Mouse (Mus musculus) neural tube, embryonic 11.5 days (tissue): ENCODE data around the gene Poc1a. TPM values are rescaled to one million over a fixed set of nuclear protein-coding genes. Genes with fewer than 3 reads are reported as not detected.
A peak's percentile ranks its signal among the peaks of the same experiment; 100 is the strongest.

Experiments
- ATAC-seq: fragments of 200-750 bp; cut with Nextera tagmentation; 2 replicates; pipeline ENCODE4 v1.8.0; 2017; ENCODE audit warnings: moderate number of reproducible peaks, mild to moderate bottlenecking, moderate TSS enrichment, moderate library complexity; ENCODE audit not compliant: insufficient read depth, low FRiP score, low TSS enrichment
- DNase-seq: peaks from one replicate; pipeline ENCODE4 v3.0.0-alpha.2; 2015; ENCODE audit warnings: low spot score
- H3K27ac ChIP-seq: fragments of 300-500 bp; sonication (generic); 2 replicates; pipeline ENCODE4 v1.5.1; 2014; ENCODE audit warnings: low read depth, mild to moderate bottlenecking, low read length
- H3K27me3 ChIP-seq: fragments of 300-500 bp; sonication (generic); 2 replicates; pipeline ENCODE4 v1.6.1; 2014; ENCODE audit warnings: mild to moderate bottlenecking, low read length, mixed read lengths; ENCODE audit not compliant: control insufficient read depth, insufficient read depth
- H3K36me3 ChIP-seq: fragments of 300-500 bp; sonication (generic); 2 replicates; pipeline ENCODE4 v1.6.1; 2014; ENCODE audit warnings: mild to moderate bottlenecking, low read length, moderate library complexity, mixed read lengths; ENCODE audit not compliant: control insufficient read depth, insufficient read depth
- H3K4me1 ChIP-seq: fragments of 300-500 bp; sonication (generic); 2 replicates; pipeline ENCODE4 v1.6.1; 2014; ENCODE audit warnings: low read length, mixed read lengths; ENCODE audit not compliant: control insufficient read depth, insufficient read depth
- H3K4me2 ChIP-seq: fragments of 300-500 bp; sonication (generic); 2 replicates; pipeline ENCODE4 v1.6.1; 2014; ENCODE audit warnings: low read depth, mild to moderate bottlenecking, moderate library complexity
- H3K4me3 ChIP-seq: fragments of 300-500 bp; sonication (generic); 2 replicates; pipeline ENCODE4 v1.5.1; 2014; ENCODE audit warnings: low read depth, low read length
- H3K9ac ChIP-seq: fragments of 300-500 bp; sonication (generic); 2 replicates; pipeline ENCODE4 v1.6.1; 2014; ENCODE audit warnings: mild to moderate bottlenecking, low read length
- H3K9me3 ChIP-seq: fragments of 300-500 bp; sonication (generic); 2 replicates; pipeline ENCODE4 v1.6.1; 2016; ENCODE audit warnings: low read length; ENCODE audit not compliant: control insufficient read depth
- WGBS: fragments of 180-500 bp; shearing (Covaris S2); extraction: QIAGEN DNeasy Blood & Tissue Kit; methylation state at CpG from one replicate; pipeline ENCODE4 v1.1.7; 2014; 5-methylcytosine and 5-hydroxymethylcytosine counted together
- polyA plus RNA-seq: library from polyadenylated mRNA; unstranded; fragments of >200 nt; fragmentation: Nextera tagmentation; extraction: Ambion mirVana; gene quantifications from 2 replicates; pipeline ENCODE4 v1.2.1, GENCODE M21; 2014

Gene Poc1a
- polyA plus RNA-seq, 1 experiment from 2014 or later = 26.6 TPM

- WGBS = 51% methylated on average over 3 of the region's 3 CpGs
- Histone ChIP-seq H3K9me3 (no peaks in the 10 kb centered on the region), H3K36me3 (no peaks in the 10 kb centered on the region), H3K4me1 (peaks cover 26% of the 10 kb centered on the region), H3K9ac (no peak overlapping the region), H3K4me3 (no peak overlapping the region), H3K27ac (0 out of 2 replicates have a peak overlapping the region, but pooled peaks have one; percentile 35), H3K27me3 (no peaks in the 10 kb centered on the region), H3K4me2 (no peak overlapping the region)
- DNase-seq (no peak), ATAC-seq (no peak)
Observed at GRCm38 (mm10) chr9:106341313-106341686, 60.4 kb downstream of the Poc1a start.

- WGBS = 95% methylated on average over 9 of the region's 9 CpGs
- H3K27ac ChIP-seq = no peak overlapping the region
Observed at GRCm38 (mm10) chr9:106342573-106342972, 61.7 kb downstream of the Poc1a start.

GRCm38 (mm10) chr9:106345167-106345566, 64.3 kb downstream of the Poc1a start:
- ATAC-seq = no peak
- WGBS = 54% methylated on average over 6 of the region's 6 CpGs
- no peaks in the 10 kb centered on the region for H3K27me3 ChIP-seq
- no peak for DNase-seq
- no peaks in the 10 kb centered on the region; the same call in 1 of the 2 replicates for H3K4me1 ChIP-seq
- no peak overlapping the region for H3K4me2 ChIP-seq
- no peak overlapping the region for H3K9ac ChIP-seq
- no peaks in the 10 kb centered on the region for H3K36me3 ChIP-seq
- no peak overlapping the region for H3K27ac ChIP-seq
- H3K9me3 ChIP-seq = no peaks in the 10 kb centered on the region
- H3K4me3 ChIP-seq = no peak overlapping the region

More at GRCm38 (mm10) chr9:106342573-106342972, 61.7 kb downstream of the Poc1a start:
- H3K4me1 ChIP-seq = peaks cover 22% of the 10 kb centered on the region
- no peak overlapping the region for H3K4me3 ChIP-seq
- H3K9ac ChIP-seq = no peak overlapping the region
- no peak overlapping the region for H3K4me2 ChIP-seq
- no peaks in the 10 kb centered on the region for H3K27me3 ChIP-seq
- no peaks in the 10 kb centered on the region for H3K36me3 ChIP-seq
- H3K9me3 ChIP-seq = no peaks in the 10 kb centered on the region
- ATAC-seq (no peak), DNase-seq (no peak)

- Histone ChIP-seq H3K4me2 (no peak overlapping the region), H3K27ac (no peak overlapping the region), H3K9ac (no peak overlapping the region), H3K4me1 (no peaks in the 10 kb centered on the region; the same call in 1 of the 2 replicates), H3K9me3 (no peaks in the 10 kb centered on the region), H3K4me3 (no peak overlapping the region), H3K27me3 (no peaks in the 10 kb centered on the region), H3K36me3 (no peaks in the 10 kb centered on the region)
- DNase-seq = no peak
- no peak for ATAC-seq
- 59% methylated on average over 6 of the region's 6 CpGs for WGBS
Observed at GRCm38 (mm10) chr9:106345630-106346029, 64.8 kb downstream of the Poc1a start.

- WGBS = 71% methylated on average over 10 of the region's 10 CpGs
- ATAC-seq (no peak), DNase-seq (no peak)
- Histone ChIP-seq H3K27ac (no peak overlapping the region), H3K9ac (no peak overlapping the region), H3K27me3 (no peaks in the 10 kb centered on the region), H3K36me3 (no peaks in the 10 kb centered on the region), H3K4me3 (no peak overlapping the region), H3K4me2 (no peak overlapping the region), H3K9me3 (no peaks in the 10 kb centered on the region), H3K4me1 (no peaks in the 10 kb centered on the region; the same call in 1 of the 2 replicates)
Observed at GRCm38 (mm10) chr9:106348281-106348680, 67.4 kb downstream of the Poc1a start.

GRCm38 (mm10) chr9:106349075-106349474, 68.2 kb downstream of the Poc1a start:
- Histone ChIP-seq H3K4me2 (no peak overlapping the region), H3K9ac (no peak overlapping the region), H3K9me3 (no peaks in the 10 kb centered on the region), H3K4me1 (no peaks in the 10 kb centered on the region; the same call in 1 of the 2 replicates), H3K27me3 (no peaks in the 10 kb centered on the region), H3K36me3 (no peaks in the 10 kb centered on the region), H3K27ac (no peak overlapping the region), H3K4me3 (no peak overlapping the region)
- ATAC-seq (no peak), DNase-seq (no peak)
- WGBS = 73% methylated on average over 2 of the region's 2 CpGs

- H3K9ac ChIP-seq = no peak overlapping the region
- DNase-seq (no peak), ATAC-seq (no peak)
- H3K4me2 ChIP-seq = no peak overlapping the region
- H3K27me3 ChIP-seq = no peaks in the 10 kb centered on the region
- H3K27ac ChIP-seq = no peak overlapping the region
- H3K36me3 ChIP-seq = no peaks in the 10 kb centered on the region
- H3K4me1 ChIP-seq = peaks cover 12% of the 10 kb centered on the region; the same call in 1 of the 2 replicates
- H3K4me3 ChIP-seq = no peak overlapping the region
- 67% methylated on average over 6 of the region's 6 CpGs for WGBS
- H3K9me3 ChIP-seq = no peaks in the 10 kb centered on the region
Observed at GRCm38 (mm10) chr9:106351178-106351577, 70.3 kb downstream of the Poc1a start.

GRCm38 (mm10) chr9:106353779-106354178, 72.9 kb downstream of the Poc1a start:
- no peak overlapping the region for H3K27ac ChIP-seq
- H3K4me1 ChIP-seq = peaks cover 12% of the 10 kb centered on the region; the same call in 1 of the 2 replicates
- no peaks in the 10 kb centered on the region for H3K27me3 ChIP-seq
- no peak overlapping the region for H3K4me3 ChIP-seq
- ATAC-seq = no peak
- H3K9me3 ChIP-seq = no peaks in the 10 kb centered on the region
- H3K36me3 ChIP-seq = no peaks in the 10 kb centered on the region
- H3K4me2 ChIP-seq = no peak overlapping the region
- no peak for DNase-seq
- 70% methylated on average over 6 of the region's 6 CpGs for WGBS
- no peak overlapping the region for H3K9ac ChIP-seq

- H3K4me1 ChIP-seq = peaks cover 12% of the 10 kb centered on the region; the same call in 1 of the 2 replicates
- no peaks in the 10 kb centered on the region for H3K9me3 ChIP-seq
- no peak overlapping the region for H3K9ac ChIP-seq
- H3K4me3 ChIP-seq = no peak overlapping the region
- no peak for ATAC-seq
- H3K36me3 ChIP-seq = no peaks in the 10 kb centered on the region
- DNase-seq = no peak
- H3K27ac ChIP-seq = 0 out of 2 replicates have a peak overlapping the region, but pooled peaks have one; percentile 10
- WGBS = 85% methylated on average over 6 of the region's 6 CpGs
- H3K4me2 ChIP-seq = no peak overlapping the region
- H3K27me3 ChIP-seq = no peaks in the 10 kb centered on the region
Observed at GRCm38 (mm10) chr9:106354810-106355209, 73.9 kb downstream of the Poc1a start.
